Mouse (Mus musculus): Measurements from ENCODE around the gene Gale. TPM values are rescaled to one million over a fixed set of nuclear protein-coding genes. Genes with fewer than 3 reads are reported as not detected.

Gale gene
- 52.2 and 53.0 TPM in 2 replicates for polyA plus RNA-seq (2012; rRNA removed)

DNA sequence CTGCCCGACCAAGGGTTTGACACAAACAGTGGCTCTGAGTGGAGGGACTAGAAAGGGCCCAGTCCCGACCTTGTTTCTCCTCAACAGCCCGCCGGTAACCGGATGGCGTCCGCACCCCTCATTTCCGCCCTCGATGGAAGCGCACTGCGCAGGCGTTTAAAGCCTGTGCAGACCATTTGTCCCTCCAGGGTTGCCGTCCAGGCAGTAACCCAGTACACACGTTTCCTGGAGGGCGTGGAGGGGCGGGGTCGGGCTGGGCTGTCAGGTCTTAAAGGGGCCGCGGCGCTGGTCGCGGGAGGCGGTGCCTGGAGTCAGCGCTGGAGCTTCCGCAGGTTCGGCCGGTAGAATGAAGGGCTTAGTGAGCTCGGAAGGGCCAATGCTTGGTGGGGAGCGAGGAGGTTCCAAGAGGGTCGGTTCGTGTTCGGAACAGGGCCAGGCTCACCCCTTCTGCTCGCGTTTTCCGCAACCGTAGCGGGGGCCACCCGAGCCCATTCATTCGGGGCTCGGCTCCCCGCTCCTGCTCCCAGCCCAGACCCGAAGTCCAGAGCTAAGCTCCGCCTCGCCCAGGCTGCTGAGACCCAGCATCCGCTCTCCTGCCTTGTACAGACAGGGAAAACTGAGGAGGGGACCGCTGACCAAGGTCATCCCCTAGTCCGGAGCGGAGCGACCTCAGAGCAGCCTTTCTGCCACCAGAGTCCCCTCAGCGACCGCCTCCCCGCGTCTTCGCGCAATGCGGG, at the start of gene Gale:
Gene Gale (plus strand): TSS at position 271 of the 737 bp plus-strand sequence.

DNA sequence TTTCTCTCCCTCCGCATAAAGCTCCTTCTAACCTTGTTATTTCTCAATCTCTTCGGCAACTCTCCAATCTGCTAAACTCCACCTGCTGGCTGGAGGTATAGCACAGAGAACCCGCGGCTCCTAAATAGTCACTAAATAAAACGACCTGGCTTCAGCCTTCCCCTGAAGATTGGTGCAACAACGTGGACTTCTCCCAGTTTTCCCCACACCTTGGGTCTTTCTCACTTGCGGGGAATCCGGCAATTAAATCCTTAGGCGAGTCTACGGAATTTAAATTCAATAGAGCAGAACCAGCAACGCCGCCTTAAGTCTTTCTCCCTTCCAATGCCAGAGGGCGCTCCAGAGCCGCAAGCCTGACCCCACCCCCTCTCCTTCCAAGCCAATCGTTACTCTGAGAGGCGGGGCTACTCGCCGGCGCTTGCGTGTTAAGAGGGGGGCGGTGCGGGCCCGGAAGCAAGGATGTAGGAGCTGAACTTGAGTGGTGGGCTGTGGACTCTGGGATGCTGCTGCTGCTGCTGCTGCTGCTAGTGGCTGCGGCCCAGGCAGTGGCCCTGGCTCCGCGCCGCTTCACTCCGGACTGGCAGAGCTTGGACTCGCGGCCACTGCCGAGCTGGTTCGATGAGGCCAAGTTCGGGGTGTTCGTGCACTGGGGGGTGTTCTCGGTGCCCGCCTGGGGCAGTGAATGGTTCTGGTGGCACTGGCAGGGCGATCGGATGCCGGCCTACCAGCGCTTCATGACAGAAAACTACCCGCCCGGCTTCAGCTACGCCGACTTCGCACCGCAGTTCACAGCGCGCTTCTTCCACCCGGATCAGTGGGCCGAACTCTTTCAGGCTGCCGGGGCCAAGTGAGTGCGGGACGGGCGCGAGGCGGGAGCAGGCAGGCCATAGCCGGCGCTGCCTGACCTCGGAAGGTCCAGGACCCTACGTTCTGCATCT, 43.0 kb upstream of the Gale start, which contains the start of gene Fuca1:
Gene Fuca1 (plus strand): TSS at position 432 of the 938 bp plus-strand sequence.

DNA sequence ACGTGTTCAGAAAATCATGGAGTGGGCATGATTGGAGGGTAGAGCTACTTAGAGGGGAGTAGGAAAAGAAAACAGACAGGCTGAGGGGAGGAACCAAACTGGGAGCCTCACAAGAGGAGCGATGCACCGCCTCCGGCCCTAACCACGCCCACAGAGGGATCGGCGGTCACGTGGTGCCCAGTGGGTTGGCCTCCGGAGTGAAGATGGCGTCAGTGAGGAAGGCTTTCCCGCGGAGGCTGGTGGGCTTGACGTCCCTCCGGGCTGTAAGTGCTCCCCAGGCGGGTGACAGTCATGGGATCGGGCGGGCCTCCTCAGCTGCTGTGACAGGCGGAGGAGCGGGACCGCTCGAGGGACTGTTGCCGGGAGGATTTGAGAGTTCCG, 17.3 kb upstream of the Gale start, which contains the start of gene Hmgcl:
Gene Hmgcl (plus strand): TSS at position 171 of the 381 bp plus-strand sequence.

DNA sequence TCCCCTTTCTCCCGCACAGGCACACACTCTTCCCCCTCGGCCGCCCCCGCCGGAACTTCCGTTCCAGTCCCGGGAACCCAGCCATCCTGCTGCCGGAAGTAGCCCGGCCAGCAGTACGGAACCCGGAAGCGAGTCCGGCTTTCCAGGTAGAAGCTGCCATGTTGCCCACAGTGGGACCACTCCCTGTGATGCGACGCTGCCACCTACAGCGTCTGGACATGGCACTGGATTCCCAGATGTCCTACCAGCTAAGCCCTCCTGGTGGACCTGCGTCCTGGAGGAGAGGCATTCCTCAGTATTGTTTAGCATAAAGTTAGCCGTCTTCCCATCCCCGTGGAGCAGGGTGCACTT, 9.0 kb downstream of the Gale start, which contains the start of gene Lypla2:
Gene Lypla2 (minus strand): TSS at position 71 of the 351 bp plus-strand sequence.

GRCm38 (mm10) chr4:135986943-135987710, 23.6 kb downstream of the Gale start, which contains the start of gene Pithd1:
Pithd1 (minus strand) TSS chr4:135987264.

Other genes starting within 250 kb of the Gale start
- gene Il22ra1, start 235.6 kb upstream of the Gale start, polyA plus RNA-seq (2012; rRNA removed), result 0.04 and 0.09 TPM in 2 replicates
- 0.51 and 2.1 TPM in 2 replicates for gene Myom3, start 204.0 kb upstream of the Gale start, polyA plus RNA-seq (2012; rRNA removed)
- 107 and 115 TPM in 2 replicates for gene Srsf10, start 108.0 kb upstream of the Gale start, polyA plus RNA-seq (2012; rRNA removed)
- 62.5 and 124 TPM in 2 replicates for gene Pnrc2, start 89.9 kb upstream of the Gale start, polyA plus RNA-seq (2012; rRNA removed)
- gene Cnr2, start 68.3 kb upstream of the Gale start, polyA plus RNA-seq (2012; rRNA removed), result 0.04 and 0.08 TPM in 2 replicates
- 44.9 and 46.3 TPM in 2 replicates for gene Fuca1, start 43.0 kb upstream of the Gale start, polyA plus RNA-seq (2012; rRNA removed)
- gene Hmgcl, start 17.3 kb upstream of the Gale start, polyA plus RNA-seq (2012; rRNA removed), result 52.7 and 58.3 TPM in 2 replicates
- 141 and 147 TPM in 2 replicates for gene Lypla2, start 8.9 kb downstream of the Gale start, polyA plus RNA-seq (2012; rRNA removed)
- gene Pithd1, start 23.5 kb downstream of the Gale start, polyA plus RNA-seq (2012; rRNA removed), result 65.7 and 68.3 TPM in 2 replicates
- gene Eloa, start 58.0 kb downstream of the Gale start, polyA plus RNA-seq (2012; rRNA removed), result 18.9 TPM in 2 replicates
- 953 TPM in 2 replicates for gene Rpl11, start 89.7 kb downstream of the Gale start, polyA plus RNA-seq (2012; rRNA removed)
- 86.4 and 119 TPM in 2 replicates for gene Id3, start 179.8 kb downstream of the Gale start, polyA plus RNA-seq (2012; rRNA removed)
- gene E2f2, start 208.7 kb downstream of the Gale start, polyA plus RNA-seq (2012; rRNA removed), result 1.2 and 1.7 TPM in 2 replicates
- gene Asap3, start 242.6 kb downstream of the Gale start, polyA plus RNA-seq (2012; rRNA removed), result 4.4 and 5.2 TPM in 2 replicates

Measured in central nervous system, embryonic 18 days (tissue).